Mouse (Mus musculus) adipose tissue, adult 10 weeks (tissue): ENCODE measurements around the gene Cts7. TPM values are rescaled to one million over a fixed set of nuclear protein-coding genes. Genes with fewer than 3 reads are reported as not detected.

Source experiments
- polyA plus RNA-seq: library from polyadenylated mRNA; stranded (reverse); fragments of 350-450 nt; fragmentation: Illumina TruSeq; extraction: RNeasy Lipid Tissue Mini Kit (QIAGEN cat#74804); gene quantifications from one replicate; pipeline ENCODE4 v1.2.3, GENCODE M21; 2014; ENCODE audit warnings: low read depth, low replicate concordance

Cts7 gene
- not detected for polyA plus RNA-seq

DNA sequence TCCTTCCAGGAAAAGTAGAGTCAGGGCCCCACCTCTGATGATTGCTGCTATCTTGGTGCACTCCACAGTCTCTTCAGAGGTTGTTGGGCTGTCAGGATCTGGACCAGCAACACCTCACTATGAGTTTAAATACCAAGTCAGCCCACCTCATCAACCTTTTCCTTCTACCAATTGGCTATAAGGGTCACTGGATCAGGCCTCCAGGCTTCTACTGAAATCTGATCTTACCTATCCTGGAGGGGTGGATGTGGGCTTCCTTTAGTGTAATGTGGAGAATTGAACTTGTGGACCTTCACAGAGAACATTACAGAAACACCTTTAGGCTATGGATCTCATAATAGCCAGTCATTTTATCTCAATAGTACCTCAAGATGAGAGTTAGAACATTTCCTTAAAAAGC is at the start of gene Cts7:
Gene Cts7 (minus strand): TSS at position 101 of the 400 bp plus-strand sequence.

Other genes starting within 250 kb of the Cts7 start
- not detected for gene Ctsr, start 193.9 kb downstream of the Cts7 start, polyA plus RNA-seq
- gene Cts6, start 154.8 kb downstream of the Cts7 start, polyA plus RNA-seq = not detected
- not detected for gene Cts8, start 102.8 kb downstream of the Cts7 start, polyA plus RNA-seq
- not detected for gene Gm49398, start 69.4 kb downstream of the Cts7 start, polyA plus RNA-seq
- not detected for gene Ctsm, start 183.6 kb upstream of the Cts7 start, polyA plus RNA-seq
- gene Gm49352, start 210.0 kb upstream of the Cts7 start, polyA plus RNA-seq = not detected
- gene Cts3, start 211.9 kb upstream of the Cts7 start, polyA plus RNA-seq = not detected